8 mouse cellular contexts compared by ENCODE assay signal in the genomic region with DNA sequence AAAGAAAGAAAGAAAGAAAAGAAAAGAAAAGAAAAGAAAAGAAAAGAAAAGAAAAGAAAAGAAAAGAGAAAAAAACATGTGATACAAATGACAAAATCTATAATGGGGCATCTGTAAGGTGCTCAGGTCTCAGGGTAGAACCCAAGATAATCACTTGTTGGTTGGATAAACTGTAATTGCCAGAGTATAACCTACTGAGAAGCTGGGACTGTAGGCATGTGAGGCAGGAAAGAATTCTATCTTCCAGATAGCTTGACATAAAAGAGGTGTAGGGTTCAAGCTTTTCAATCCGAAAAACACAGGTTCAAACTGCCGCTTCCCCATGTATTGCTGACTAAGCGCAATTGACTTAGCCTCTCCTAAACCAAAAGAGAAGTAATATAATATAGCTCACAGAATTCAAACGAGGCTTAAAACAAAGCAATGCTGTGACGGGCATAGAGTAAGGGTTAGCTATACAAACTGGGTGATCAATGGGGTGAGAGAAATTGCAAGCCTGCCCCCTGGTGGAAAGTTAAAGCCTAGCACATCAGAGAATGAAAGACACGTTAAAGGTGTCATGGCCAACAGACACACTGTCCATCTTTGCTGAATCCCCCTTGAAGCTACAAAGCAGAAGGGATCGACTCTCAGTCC.
A peak's percentile ranks its signal among the peaks of the same experiment; 100 is the strongest.
DNase-seq lines count a peak whose midpoint lies in the region; ATAC-seq and TF ChIP-seq lines count a peak whose summit lies in the region.

No protein-coding gene starts in this region.

- H3K27me3 ChIP-seq in Patski: peaks cover 2% of the 10 kb centered on the region
- H3K27me3 ChIP-seq in kidney, embryonic 14.5 days (ENCODE audit: control insufficient read depth, insufficient read depth, low read length): no peaks in the 10 kb centered on the region
- no peaks in the 10 kb centered on the region for H3K27me3 ChIP-seq in limb, embryonic 14.5 days (ENCODE audit: control insufficient read depth, insufficient read depth, low read length)
- H3K27me3 ChIP-seq in splenic B cell, adult 2 months (ENCODE audit: control insufficient read depth, insufficient read depth, low read length, poor library complexity, severe bottlenecking): no peaks in the 10 kb centered on the region

- H3K36me3 ChIP-seq in kidney, embryonic 14.5 days (ENCODE audit: control insufficient read depth, insufficient read depth, low read length): no peaks in the 10 kb centered on the region
- H3K36me3 ChIP-seq in limb, embryonic 14.5 days (ENCODE audit: control insufficient read depth, insufficient read depth, low read length): no peaks in the 10 kb centered on the region
- H3K36me3 ChIP-seq in splenic B cell, adult 2 months (ENCODE audit: control insufficient read depth, insufficient read depth, low read length, poor library complexity, severe bottlenecking): no peaks in the 10 kb centered on the region

- POLR2A ChIA-PET in Patski (lab: Charles Lee): no interaction called here

- H3K4me1 ChIP-seq in kidney, embryonic 14.5 days (ENCODE audit: control insufficient read depth, insufficient read depth, low read length): no peaks in the 10 kb centered on the region
- H3K4me1 ChIP-seq in limb, embryonic 14.5 days (ENCODE audit: control insufficient read depth, insufficient read depth, low read length): no peaks in the 10 kb centered on the region

- CTCF ChIA-PET in Patski (lab: Charles Lee): interaction anchor here (0.7 to 1.4 kb wide), 8 partner anchors 22 to 474 kb away, joined by 3 to 6 read pairs (median 3); no protein-coding TSS in a partner anchor

- peak; percentile 80 for ATAC-seq in Patski
- peak; percentile 47; the same call in 1 of the 2 replicates for ATAC-seq in kidney, embryonic 14.5 days (ENCODE audit: low FRiP score, low TSS enrichment)
- ATAC-seq in limb, embryonic 14.5 days (ENCODE audit: low FRiP score, low read depth): no peak; the same call in 1 of the 2 replicates

- peak; percentile 73 to 76 for DNase-seq in B cell, adult 2 months
- no peak for DNase-seq in Patski (ENCODE audit: low read depth, low spot score)
- DNase-seq in cerebellum, postnatal 14 days: peak; percentile 90 to 91
- DNase-seq in frontal cortex, postnatal 36 days (ENCODE audit: low spot score in 2 of 2): peak; percentile 63 to 79
- DNase-seq in limb, embryonic 14.5 days (ENCODE audit: low spot score): peak; percentile 32
- peak; percentile 68 for DNase-seq in naive thymus-derived CD4-positive, alpha-beta T cell, adult 2 months (ENCODE audit: low read depth)
- DNase-seq in splenic B cell, adult 2 months (ENCODE audit: low read depth, low spot score): peak; percentile 72

- H3K27ac ChIP-seq in kidney, embryonic 14.5 days (ENCODE audit: low read depth, low read length): no peak overlapping the region
- no peak overlapping the region for H3K27ac ChIP-seq in limb, embryonic 14.5 days (replicated peaks; ENCODE audit: low read depth, low read length)

- no peak for TF ChIP-seq POLR2A in limb, embryonic 14.5 days (IDR thresholded peaks at IDR 0.05; ENCODE audit: borderline replicate concordance, extremely low read depth, insufficient read depth, insufficient read length)

- H3K9ac ChIP-seq in kidney, embryonic 14.5 days (ENCODE audit: low read depth, low read length): no peak overlapping the region
- no peak overlapping the region for H3K9ac ChIP-seq in limb, embryonic 14.5 days (ENCODE audit: low read depth, low read length, severe bottlenecking)

- in situ Hi-C loops in Patski (cut with MboI; ENCODE audit: low pct_unique_long_range_greater_than_20kb): loop anchor here (5.0 to 25.0 kb wide), 3 partner anchors 425 to 777 kb away; no protein-coding TSS in a partner anchor

- no peak overlapping the region for H3K4me3 ChIP-seq in kidney, embryonic 14.5 days (ENCODE audit: low read length)
- H3K4me3 ChIP-seq in limb, embryonic 14.5 days (replicated peaks; ENCODE audit: low read length): no peak overlapping the region

- no peaks in the 10 kb centered on the region for H3K9me3 ChIP-seq in kidney, embryonic 14.5 days (ENCODE audit: control insufficient read depth, low read length)
- H3K9me3 ChIP-seq in limb, embryonic 14.5 days (ENCODE audit: control insufficient read depth, low read length): no peaks in the 10 kb centered on the region

- peak; percentile 70 for TF ChIP-seq CTCF in Patski (IDR thresholded peaks at IDR 0.05)

- 25% methylated on average over 7 of the region's 7 CpGs for WGBS in kidney, embryonic 14.5 days
- 28% methylated on average over 7 of the region's 7 CpGs for WGBS in limb, embryonic 14.5 days

- H3K4me2 ChIP-seq in kidney, embryonic 14.5 days (replicated peaks; ENCODE audit: low read depth, low read length): no peak overlapping the region
- no peak overlapping the region for H3K4me2 ChIP-seq in limb, embryonic 14.5 days (replicated peaks; ENCODE audit: low read depth, low read length, severe bottlenecking)
